Mouse (Mus musculus): Measurements from ENCODE around the gene Slc11a1. TPM values are rescaled to one million over a fixed set of nuclear protein-coding genes. Genes with fewer than 3 reads are reported as not detected.
"Not testable (repeated sequence)": the region's sequence is repeated elsewhere in the genome, so short reads cannot be mapped to it uniquely, and the experiment has no call there.

Gene Slc11a1
- 1 to 10 TPM; 3.3 to 4.1 TPM for total RNA-seq (2021)

DNA sequence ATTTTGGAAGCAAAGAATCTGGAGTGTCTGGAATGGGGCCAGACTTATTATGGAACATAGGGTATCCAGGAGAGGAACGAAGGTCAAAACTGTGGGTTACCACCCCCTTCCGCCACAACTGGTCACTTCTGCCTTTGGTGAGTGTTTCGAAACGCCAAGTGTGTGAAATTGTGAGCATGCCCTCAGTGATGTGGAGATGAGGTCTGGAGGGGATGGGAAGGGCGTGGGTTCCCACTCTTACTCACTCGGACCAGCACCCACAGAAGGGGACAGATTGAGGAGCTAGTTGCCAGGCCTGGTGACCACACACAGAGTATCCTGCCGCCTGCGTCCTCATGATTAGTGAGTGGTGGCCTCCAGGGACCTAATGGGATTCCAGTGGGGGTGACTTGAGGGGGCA, at the start of gene Slc11a1:
TSS of gene Slc11a1 (plus strand) at position 216 of the 400 bp plus-strand sequence.
- intact Hi-C loops (cut with DNase I): no loop called here

DNA sequence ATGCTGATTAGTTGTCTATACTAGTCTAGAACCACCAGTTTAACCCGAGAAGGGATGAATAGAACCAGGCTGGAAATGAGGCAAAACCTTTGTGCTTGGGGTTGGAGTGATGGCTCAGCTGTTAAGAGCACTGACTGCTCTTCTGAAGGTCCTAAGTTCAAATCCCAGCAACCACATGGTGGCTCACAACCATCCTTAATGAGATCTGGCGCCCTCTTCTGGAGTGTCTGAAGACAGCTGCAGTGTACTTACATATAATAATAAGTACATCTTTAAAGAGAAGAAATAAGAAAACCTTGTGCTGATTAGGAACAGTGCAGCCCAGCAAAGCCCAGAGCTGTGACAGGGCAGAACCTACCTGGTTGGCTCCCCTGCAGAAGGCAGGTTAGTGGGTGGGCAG, 48.1 kb upstream of the Slc11a1 start:
- DNase-seq (ENCODE audit: low spot score in 2 of 2): not testable (repeated sequence)

More for the DNA sequence above, at the start of gene Slc11a1:
- DNase-seq (ENCODE audit: low spot score in 2 of 2): no peak

DNA sequence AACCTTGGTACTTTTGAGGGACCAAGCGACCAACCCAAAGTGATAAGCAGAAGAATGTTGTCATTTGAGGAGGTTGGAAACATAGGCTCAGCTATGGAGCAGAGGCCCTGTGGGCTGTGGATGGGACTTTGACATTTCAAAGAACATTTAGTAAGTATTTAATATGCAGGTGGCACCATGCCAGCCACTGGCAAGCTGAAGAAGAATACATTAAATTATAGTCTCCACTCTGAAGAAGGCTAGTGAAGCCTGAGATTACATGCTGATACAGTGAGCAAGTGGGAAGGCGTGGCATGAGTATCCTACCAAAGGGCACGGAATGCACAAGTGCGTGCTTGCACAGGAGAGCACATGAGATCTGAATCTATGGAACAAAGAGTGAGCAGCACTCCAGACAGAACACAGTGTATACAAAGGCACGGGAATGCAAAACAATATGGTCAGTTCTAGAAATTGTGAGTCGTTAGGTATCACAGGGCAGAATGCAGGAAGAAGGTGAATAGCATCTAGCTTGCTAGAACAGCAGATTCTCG, 45.0 kb upstream of the Slc11a1 start:
- intact Hi-C loops (cut with DNase I): no loop called here
- DNase-seq (ENCODE audit: low spot score in 2 of 2): no peak

More for the DNA sequence above, 48.1 kb upstream of the Slc11a1 start:
- intact Hi-C loops (cut with DNase I): not testable (repeated sequence)

DNA sequence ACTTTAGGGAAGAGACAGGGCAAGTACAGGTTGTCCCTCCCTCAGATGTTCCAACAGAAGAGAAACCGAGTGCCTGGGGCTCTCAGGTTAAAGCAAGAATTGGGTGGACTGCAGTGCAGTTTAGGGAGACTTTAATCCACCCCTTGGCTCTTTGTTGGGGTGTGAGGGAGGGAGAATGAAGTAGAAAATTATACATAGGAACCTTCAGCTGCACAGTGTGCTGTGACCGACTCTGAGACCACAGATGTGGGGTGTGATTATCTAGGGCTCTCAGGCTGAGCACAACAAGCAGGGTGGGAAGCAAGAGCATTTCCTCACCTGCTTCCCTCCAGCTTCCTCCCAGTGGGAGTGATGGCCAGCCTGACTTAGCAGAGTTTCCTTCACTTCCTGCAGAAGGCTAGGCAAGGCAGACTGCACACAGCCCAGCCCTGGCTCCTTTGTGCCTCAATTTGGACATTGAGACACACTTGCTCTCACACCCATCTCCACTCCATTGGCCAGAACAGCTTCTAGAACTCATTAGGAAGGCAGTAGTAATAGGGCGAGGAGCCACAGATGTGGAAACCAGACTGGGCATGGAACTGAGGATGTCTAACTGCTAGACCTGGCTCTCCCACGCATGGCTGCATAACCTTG, 43.8 kb upstream of the Slc11a1 start:
- intact Hi-C loops (cut with DNase I): no loop called here
- DNase-seq (ENCODE audit: low spot score in 2 of 2): no peak

DNA sequence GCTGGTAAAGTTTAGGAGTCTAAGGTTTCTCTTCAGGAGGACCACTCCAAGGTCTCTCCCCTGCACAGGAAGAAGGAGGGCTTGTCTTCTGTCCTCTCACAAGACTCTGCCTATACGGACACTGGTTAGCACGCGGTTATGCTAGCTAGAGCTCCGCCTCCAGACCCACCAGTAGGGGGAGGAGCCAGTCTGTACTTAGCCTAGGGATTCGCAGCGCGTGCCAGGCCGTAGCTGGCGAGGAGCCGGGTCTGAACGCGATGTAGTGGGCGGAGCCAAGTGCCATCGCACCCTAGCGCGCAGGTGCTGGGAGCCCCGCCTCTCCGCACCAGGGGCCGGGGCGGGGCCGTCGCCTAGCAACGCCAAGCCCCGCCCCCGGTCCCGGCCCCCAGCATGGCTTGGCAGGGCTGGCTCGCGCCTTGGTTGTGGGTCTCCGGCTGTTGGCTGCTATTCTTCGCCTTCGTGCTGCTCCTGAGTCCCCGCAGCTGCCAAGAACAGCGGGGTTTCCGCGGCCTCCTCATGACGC, 42.7 kb upstream of the Slc11a1 start:
- intact Hi-C loops (cut with DNase I): no loop called here
- peak; percentile 95 to 98 for DNase-seq (ENCODE audit: low spot score in 2 of 2)

DNA sequence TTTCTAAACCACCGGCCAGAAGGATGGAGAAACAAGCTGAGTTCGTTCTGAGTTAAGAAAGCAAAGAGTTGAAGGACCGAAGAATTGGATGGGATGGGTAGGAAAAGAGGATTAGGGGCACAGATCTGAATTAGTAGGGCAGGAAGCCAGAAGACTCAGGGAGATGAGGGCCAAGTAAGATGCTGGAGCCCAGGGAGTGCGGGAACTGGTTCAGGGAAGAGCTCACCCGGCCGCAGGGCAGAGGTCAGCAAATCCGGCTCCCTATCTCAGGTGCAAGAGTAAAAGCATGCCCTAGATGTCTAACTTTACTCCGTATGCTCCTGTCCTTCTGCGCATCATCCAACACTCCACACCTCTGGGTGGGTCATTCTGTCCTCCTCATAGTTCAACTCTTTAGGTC, 42.1 kb upstream of the Slc11a1 start:
- DNase-seq (ENCODE audit: low spot score in 2 of 2): no peak
- intact Hi-C loops (cut with DNase I): no loop called here

DNA sequence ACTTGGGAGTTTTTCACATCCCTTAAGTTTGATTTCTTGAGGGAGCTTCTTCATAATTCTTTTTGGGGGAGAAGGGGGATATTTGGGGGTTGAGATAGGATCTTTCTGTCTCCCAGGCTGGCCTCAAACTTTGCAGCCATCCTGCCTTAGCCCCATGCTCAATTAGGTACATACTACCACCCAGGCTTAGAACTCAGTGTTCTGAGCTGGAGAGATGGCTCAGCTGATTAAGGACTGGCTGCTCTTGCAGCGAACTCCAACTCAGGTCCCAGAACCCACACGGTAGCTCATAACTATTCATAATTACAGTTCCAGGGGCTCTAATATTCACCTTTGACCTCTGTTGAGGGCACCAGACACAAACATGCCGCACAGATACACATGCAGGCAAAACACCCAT, 40.4 kb upstream of the Slc11a1 start:
- no peak for DNase-seq (ENCODE audit: low spot score in 2 of 2)
- intact Hi-C loops (cut with DNase I): no loop called here

DNA sequence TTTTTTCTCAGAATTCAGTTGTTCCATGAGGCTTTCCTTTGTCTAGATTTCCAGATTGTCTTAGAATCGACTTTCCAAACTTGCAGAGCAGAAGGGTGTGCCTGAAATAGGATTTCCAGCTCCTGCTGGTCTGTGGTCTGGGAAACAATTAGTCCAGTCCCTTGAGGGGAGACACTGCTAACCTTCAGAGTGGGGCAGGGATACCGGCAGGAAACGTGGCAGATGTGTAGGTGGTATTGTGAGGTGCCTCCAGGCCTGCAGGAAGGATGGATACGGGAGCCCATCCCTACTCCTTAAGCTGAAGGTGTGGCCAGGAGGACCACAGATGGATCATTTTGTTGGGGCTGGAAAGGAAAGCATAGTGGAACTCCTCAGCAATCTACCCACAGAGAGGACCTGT, 40.0 kb upstream of the Slc11a1 start:
- intact Hi-C loops (cut with DNase I): no loop called here
- no peak for DNase-seq (ENCODE audit: low spot score in 2 of 2)

DNA sequence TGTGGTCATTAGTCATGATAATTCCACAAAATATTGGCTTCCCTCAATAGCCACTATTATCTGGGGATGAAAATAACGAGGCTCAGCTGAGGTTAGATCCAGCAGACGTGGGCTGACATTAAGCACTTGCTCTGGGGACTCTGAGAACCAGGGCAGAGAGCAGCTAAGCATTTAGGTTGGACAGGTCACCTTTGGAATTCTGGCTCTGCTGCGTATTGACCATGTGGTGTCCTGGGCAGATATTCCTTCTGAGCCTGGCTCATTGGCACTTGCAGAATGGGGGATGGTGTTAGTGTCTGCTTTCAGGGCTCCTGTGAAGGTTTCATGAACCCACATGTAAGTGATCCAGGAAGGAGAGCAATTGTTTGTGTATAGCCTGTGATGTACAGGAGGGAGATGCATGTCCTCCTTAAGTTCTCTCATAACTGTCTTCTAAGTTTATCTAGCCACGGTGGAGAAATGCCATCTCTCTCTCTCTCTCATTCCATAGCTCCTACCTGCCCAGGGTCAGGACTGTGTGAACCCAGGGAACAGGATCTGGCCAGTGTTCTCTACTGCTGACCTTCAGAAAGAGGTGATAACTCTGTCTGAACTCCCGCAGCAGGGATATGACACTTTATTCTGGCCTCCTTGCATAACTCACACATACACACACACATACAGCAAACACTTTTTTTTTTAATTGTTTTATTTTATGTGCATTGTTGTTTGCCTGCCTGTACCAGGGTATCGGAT, 39.4 kb upstream of the Slc11a1 start:
- intact Hi-C loops (cut with DNase I): no loop called here
- no peak for DNase-seq (ENCODE audit: low spot score in 2 of 2)

DNA sequence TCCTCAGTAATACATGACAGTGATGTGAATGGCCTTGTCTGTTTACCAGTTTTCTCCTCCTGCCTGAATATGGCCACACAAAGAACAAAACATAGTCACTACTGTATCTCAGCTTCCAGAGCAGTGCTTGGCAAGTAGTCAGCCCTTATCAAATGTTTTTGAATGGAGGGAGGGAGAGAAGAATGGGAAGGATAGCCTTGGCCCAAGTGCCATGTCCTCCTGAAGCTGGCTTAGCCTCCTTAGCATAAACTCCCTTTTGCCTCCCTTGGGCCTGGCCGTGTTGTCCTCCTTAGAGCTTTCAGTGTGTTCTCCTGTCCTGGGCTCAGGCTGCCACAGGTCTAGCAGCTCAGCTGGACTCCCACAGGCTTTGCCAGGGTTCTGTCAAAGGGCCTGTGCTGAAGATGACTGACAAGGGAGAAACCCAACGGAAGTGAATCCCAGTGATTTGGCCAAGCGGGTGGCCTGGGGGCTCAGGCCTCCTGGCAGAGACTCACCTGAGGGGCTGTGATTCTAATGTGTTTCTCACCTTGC, 37.7 kb upstream of the Slc11a1 start:
- intact Hi-C loops (cut with DNase I): no loop called here

DNA sequence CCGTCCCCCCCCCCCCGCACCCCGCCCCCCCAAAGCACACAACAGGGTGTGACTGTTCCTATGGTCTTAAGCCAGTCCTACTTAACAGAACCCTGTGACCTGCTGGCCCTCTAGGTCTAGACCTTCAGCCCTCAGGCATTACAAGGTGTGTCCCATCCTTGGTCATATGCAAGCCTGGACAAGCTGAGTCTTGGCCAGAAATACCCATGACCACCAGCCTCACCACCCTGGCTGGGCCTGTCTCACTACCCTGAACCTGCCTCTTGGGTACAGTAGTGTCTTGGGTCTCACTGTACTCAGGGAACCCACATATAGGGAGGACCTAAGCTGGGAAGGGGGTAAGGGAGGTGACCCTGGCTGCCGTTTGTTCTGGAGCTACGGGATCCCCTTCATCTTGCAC, 37.0 kb upstream of the Slc11a1 start:
- intact Hi-C loops (cut with DNase I): no loop called here
- no peak for DNase-seq (ENCODE audit: low spot score in 2 of 2)

More for the DNA sequence above, 37.7 kb upstream of the Slc11a1 start:
- no peak for DNase-seq (ENCODE audit: low spot score in 2 of 2)

DNA sequence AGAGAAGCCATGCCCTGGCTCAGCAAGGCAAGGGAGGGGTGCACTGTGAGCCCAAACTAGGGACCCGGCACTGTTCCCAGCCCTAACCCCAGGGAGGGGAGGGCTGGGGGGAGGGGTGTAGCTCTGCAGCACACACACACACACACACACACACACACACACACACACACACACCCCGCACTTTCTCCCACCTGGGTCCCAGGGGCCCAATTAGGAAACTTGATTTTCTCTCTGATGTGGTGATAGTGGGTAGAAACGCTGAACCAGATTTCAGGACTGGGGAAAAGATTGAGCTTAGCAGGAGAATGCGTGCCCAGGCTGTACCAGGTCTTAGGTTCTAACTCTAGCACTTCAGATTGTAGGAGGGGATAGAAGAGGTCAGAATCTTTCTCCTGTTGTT, 36.4 kb upstream of the Slc11a1 start:
- intact Hi-C loops (cut with DNase I): no loop called here
- no peak for DNase-seq (ENCODE audit: low spot score in 2 of 2)

DNA sequence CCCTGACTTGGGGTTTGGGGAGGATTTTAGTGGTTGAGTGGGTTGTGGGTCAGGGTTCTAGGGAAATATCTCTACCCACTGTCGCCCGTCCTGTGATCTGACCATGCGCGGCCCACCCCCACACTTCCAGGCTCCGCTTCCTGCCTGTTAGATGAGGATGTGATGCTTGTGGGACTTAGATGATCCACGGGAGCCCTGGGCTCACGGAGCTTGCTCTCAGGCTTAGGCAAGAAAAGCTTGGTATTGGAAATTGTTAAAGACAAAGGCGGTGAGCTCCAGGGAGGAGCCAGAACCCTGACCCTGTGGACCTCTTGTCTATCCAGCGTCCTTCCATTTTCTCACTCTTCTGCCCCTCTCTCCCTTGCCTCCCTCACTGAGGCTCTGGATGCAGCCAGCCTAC, 35.1 kb upstream of the Slc11a1 start:
- DNase-seq (ENCODE audit: low spot score in 2 of 2): no peak
- intact Hi-C loops (cut with DNase I): no loop called here

DNA sequence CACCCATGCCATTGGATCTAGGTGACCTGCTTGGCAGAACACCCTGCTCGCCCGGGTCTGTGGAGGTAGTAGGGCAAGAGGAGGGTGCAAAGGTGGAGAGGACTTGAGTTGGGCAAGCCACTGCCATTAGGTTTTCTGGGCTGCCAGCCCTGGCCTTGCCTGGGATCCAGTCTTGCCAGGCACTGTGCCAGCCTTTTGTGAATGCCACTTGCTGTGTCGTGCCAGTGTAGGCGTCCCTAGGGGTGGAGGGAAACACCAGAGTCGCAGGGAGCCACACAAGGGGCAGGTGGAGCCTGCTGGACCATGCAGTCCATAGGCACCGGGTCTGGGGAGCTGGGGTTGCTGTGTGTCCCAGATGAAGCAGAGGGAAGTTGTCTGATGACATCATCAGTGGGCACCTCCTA, 34.6 kb upstream of the Slc11a1 start:
- intact Hi-C loops (cut with DNase I): no loop called here
- DNase-seq (ENCODE audit: low spot score in 2 of 2): peak; percentile 50 to 63

DNA sequence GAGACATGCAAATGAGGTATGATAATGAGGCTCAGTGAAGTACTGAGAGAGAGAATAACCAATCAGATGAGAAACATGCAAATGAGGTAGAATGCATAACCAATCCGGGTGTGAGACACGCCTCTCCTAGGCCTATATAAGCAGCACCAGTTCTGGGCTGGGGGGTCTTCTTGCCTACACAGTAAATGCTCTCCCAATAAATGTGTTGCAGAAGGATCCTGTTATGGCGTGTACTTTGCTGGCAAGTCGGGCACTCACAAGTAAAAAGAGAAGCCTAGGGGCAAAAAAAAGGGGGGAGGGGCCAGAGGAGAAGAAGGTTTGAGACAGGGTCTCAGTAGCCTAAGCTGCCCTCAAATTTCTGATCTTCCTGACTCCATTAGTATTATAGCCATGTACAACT, 34.0 kb upstream of the Slc11a1 start:
- DNase-seq (ENCODE audit: low spot score in 2 of 2): not testable (repeated sequence)

DNA sequence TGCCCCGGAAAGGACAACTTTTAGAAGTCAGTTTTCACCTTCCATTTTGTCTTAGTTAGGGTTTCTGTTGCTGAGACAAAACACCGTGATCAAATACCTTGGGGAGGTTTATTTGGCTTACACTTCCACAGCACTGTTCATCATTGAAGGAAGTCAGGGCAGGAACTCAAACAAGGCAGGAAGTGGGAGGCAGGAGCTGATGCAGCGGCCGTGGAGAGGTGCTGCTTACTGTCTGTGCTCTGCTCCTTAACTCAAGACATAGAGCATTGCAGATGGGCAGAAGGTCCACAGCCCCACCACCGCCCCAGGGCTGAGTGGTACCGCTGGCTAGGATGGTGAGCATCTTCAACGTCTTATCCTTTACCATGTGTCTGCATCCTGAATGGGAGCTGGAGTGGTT, 33.1 kb upstream of the Slc11a1 start:
- DNase-seq (ENCODE audit: low spot score in 2 of 2): peak in 1 of 2 experiments; percentile 16
- intact Hi-C loops (cut with DNase I): no loop called here

More for the DNA sequence above, 34.0 kb upstream of the Slc11a1 start:
- intact Hi-C loops (cut with DNase I): not testable (repeated sequence)

DNA sequence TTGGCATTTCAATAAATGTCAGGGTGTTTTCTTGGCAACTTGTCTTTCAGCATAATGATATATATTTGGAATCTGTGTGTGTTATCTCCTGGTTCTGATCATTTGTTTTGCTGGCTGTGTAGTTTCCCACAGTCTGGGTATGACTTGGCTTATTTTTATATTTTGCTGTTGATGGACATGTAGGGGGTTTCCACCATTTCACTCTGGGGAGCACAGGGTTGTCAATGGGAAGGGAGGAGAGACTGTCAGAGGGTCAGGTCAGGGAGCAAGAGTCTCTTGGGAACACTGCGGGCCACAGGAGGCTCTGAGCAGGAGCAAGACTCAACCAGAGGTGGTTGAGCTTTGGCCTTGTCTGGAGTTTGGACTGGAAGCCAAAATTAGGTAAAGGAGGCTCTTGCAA, 32.7 kb upstream of the Slc11a1 start:
- no peak for DNase-seq (ENCODE audit: low spot score in 2 of 2)
- intact Hi-C loops (cut with DNase I): no loop called here

DNA sequence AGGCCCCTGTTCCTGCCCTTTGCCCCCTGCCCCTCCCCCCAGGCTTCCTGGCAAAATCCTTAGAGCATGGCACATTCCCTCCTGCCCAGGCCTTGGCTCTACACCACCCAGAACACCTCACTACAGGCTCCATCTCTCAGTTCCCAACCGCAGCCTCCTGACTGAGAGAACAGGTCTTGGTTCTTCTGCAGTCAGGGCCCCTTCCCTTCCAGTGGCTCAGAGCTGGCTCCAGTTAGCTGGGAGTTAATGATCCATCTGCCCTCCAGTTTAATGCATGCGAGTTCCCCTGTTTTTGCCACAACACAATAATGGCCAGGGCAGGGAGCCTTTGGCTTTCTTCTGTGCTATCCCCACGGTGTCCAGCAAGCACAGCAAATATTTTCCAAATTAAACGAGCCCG, 31.8 kb upstream of the Slc11a1 start:
- no peak for DNase-seq (ENCODE audit: low spot score in 2 of 2)
- intact Hi-C loops (cut with DNase I): no loop called here

DNA sequence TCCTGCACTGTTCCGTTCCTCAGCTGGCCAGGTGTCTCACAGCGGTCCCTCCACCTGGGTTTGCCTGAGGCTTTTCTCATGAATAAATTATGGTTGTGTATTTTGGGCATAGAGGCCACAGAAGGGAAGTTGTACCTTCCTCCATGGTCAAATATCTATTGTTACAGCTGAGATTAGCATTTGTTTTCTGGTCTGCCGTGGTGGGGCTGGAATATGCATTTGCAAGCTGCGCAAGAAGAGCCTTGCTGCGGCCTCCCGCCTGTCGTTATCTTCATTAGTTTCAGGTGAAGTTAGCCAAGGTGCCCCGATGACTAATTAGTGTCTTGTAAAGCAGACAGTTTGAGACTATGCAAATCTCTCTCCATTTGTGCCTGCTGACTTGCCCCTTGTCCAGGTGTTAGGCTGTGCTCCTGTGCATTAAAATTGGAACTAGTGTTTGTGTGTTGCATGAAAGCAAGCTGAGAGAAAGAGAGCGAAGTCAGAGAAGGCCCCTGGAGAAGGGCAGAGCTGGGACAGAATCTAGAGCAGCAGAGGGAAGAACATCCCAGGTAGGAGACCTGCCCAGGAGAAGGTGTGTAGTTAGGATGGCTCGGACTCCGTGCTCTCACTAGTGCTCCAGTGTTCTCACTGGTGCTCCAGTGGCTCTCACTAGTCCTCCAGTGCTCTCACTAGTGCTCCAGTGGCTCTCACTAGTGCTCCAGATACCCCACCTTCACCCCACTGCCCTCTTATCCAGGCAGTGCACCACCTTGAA, 30.7 kb upstream of the Slc11a1 start:
- intact Hi-C loops (cut with DNase I): no loop called here

DNA sequence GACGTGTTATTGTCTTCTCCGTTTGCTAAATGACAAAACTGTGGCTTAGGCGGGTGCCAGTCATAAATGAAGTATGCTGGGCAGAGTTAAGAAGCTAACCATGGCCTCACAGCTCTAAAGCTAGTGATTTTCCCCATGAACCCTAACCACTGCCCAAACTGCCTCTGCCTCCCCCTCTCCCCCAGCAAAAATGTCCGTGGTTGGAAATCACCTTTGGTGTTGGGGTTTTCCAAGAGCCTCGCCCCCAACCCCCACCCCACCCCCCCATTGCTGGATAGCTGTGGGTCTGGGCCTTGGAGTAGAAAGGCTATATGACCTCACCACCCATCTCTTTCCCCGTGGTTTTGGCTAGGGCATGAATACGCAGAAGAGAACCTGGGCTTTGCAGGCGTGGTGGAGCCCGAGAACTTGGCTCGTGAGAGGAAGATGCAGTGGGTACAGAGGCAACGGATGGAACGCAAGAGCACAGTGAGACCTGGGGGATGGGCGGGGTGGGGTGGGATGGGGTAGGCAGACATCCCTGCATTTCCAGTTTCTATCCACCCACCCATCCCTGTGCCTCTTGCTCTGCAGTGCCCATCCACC, 23.7 kb upstream of the Slc11a1 start:
- no peak for DNase-seq (ENCODE audit: low spot score in 2 of 2)
- intact Hi-C loops (cut with DNase I): no loop called here

More for the DNA sequence above, 30.7 kb upstream of the Slc11a1 start:
- no peak for DNase-seq (ENCODE audit: low spot score in 2 of 2)
